Mouse (Mus musculus) 3134 (cell line): ENCODE data around the gene Gm6763.
"Not testable (repeated sequence)": the region's sequence is repeated elsewhere in the genome, so short reads cannot be mapped to it uniquely, and the experiment has no call there.

Source experiments
- DNase-seq: peaks from one replicate; pipeline ENCODE4 v3.0.0-alpha.2; 2011; ENCODE audit warnings: low spot score; ENCODE audit not compliant: insufficient read length; ENCODE audit errors: extremely low read depth

Gm6763 gene

GRCm38 (mm10) chr10:104151197-104151596, at the start of gene Gm6763:
Gene Gm6763, plus strand, starts transcription at chr10:104151497.
- not testable (repeated sequence) for DNase-seq

- DNase-seq = no peak
Measured at GRCm38 (mm10) chr10:104110044-104110443, 41.3 kb upstream of the Gm6763 start.

- no peak for DNase-seq
Measured at GRCm38 (mm10) chr10:104118312-104118711, 33.0 kb upstream of the Gm6763 start.

- not testable (repeated sequence) for DNase-seq
Measured at GRCm38 (mm10) chr10:104142687-104143086, 8.6 kb upstream of the Gm6763 start, which contains the start of gene Gm21293. Gene Gm21293, plus strand, starts transcription at chr10:104142987.

- DNase-seq = not testable (repeated sequence)
Measured at GRCm38 (mm10) chr10:104159706-104160105, 8.4 kb downstream of the Gm6763 start, which contains the start of gene Gm8764. Gene Gm8764, plus strand, starts transcription at chr10:104160006.

GRCm38 (mm10) chr10:104168215-104168614, 16.9 kb downstream of the Gm6763 start, which contains the start of gene Gm21304:
Gene Gm21304, plus strand, starts transcription at chr10:104168515.
- DNase-seq = not testable (repeated sequence)

GRCm38 (mm10) chr10:104176724-104177123, 25.4 kb downstream of the Gm6763 start, which contains the start of gene Gm21312:
Gene Gm21312, plus strand, starts transcription at chr10:104177024.
- DNase-seq = not testable (repeated sequence)

GRCm38 (mm10) chr10:104185233-104185632, 33.9 kb downstream of the Gm6763 start, which contains the start of gene Gm20765:
Gene Gm20765, plus strand, starts transcription at chr10:104185533.
- DNase-seq = not testable (repeated sequence)

GRCm38 (mm10) chr10:104193742-104194141, 42.4 kb downstream of the Gm6763 start, which contains the start of gene Gm4340:
Gene Gm4340, plus strand, starts transcription at chr10:104194042.
- not testable (repeated sequence) for DNase-seq
